Mouse (Mus musculus) monocyte, adult 2 months (primary cell): Measurements from ENCODE around the gene Tmem104.

Experiments used
- DNase-seq, 2 experiments: peaks; one replicate each; pipeline ENCODE4 v3.0.0; 2022; ENCODE audit warnings: low spot score in 2 of 2, low read depth in 1 of 2

Tmem104 gene

DNA sequence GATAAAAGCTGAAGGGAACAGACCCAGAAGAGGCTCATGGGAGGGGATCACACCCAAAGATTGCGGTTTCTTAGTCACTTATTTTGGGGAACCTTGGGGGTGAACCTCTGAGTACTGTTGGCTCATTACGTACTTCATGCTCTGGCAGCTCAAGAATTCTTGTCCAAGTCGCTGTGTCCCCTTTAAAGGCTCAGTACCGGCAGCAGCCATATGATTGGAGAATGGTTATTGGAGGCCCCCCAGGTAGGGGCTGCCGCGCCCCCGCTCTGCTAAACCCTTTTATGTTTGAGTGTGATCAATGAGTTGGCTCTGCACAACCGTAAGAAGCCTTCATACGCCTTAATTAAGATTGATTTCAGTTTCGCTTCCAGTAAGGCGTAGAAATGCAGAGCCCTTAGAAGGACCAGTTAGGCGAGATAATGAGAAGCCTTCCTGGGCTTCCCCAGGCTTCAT, 11.7 kb downstream of the Tmem104 start:
- peak; percentile 37 to 49 for DNase-seq

DNA sequence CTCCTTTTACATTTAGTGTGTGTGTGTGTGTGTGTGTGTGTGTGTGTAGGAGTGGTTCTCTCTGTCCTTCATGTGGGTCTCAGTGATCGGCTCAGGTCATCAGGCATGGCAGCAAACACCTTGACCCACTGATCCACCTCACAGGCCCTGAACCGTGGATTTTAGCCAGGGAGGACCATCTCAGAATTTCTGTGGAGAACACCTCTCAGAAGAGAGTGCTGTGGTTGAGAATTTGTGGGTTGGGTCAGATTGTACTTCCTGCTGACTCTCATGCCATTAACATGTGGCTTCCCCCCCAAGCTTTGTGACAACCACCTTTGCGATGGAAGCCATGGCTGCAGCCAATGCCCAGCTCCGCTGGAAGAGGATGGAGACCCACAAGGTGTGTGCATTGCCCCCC, 13.2 kb downstream of the Tmem104 start:
- DNase-seq = no peak

DNA sequence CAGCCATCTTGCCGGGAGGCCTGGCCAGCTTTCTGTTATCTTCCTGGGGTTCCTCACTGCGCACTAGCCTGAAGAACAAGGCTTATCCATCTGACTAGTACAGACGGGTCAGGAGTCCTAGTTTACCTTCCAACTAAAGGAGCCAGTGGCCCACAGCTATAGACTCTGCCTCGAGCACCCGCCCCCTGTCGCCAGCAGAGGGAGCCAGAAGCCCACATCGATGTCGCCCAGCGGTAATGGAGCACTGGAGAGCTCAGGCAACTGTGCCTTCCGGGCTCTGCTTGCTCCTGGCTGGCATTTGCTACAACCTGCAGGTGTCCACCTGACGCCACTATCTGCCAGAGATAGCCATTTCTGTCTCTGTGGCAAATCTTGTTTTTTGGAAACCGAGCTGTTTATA, 15.0 kb downstream of the Tmem104 start:
- peak in 1 of 2 experiments; percentile 64 for DNase-seq

GRCm38 (mm10) chr11:115202756-115203155, 15.5 kb downstream of the Tmem104 start:
- no peak for DNase-seq

DNA sequence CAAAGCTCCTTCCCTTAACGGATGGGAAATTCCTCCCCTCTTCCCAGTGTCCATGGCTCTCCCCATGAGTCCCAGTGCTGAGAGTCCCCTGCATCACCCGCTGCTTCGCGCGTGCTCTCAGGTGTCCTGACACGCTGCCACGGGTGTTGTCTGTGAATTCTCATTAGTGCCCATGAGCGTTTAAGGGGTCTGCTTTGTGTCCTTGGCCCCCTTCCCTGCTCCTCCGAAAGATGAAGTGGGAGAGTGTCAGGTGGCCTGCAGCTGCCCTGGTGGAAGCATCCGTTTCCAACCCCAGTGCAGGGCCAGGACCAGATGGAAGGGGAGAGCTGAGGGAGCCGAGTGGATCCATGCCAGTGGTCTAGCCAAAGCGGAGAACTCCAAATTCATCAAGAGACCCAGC, 20.8 kb downstream of the Tmem104 start:
- DNase-seq = no peak

DNA sequence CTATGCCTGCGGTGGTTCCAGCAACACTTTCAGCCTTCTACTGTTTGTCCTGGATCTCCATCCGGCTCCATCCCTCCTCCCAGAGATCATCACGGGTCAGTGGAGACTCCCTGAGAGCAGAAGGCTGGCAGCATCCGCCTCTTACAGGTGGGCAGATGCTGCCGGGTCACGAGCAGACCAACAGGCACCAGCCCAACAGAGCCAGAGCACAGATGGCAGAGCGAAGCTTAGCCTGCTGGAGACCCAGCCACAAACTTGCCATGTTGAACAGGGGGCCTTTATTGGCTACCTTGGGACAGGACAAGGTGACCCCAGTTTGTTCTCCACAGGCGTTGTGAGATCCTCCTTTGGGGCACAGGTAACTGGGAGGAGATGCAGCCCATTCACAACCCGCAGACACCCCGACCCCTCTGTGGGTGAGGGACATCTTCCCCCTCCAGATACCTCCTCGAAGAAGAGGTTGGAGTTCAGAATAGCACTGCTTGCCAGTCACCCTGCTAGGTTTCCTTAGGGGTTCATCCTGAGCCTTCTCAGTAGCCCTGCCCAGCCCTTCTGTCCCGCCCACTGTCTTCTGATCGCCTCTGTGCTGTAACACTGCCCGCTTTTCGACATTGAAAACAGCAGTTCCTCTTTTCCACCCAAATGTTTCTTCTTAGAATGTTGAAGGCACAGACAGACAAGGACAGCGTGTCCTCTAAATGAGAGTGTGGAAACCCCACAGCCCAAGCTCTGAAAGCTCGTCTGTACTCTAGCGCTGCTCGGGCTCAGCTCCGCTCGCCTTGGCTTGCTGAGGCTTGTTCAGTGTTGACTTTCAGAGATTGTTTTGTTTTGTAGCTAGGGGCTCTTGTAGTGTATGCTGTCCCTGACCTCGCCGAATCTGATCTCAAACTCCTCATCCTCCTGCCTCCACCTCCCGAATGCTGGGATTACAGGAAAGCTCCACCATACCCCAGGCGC, 21.8 kb downstream of the Tmem104 start:
- peak in 1 of 2 experiments; percentile 39 for DNase-seq

DNA sequence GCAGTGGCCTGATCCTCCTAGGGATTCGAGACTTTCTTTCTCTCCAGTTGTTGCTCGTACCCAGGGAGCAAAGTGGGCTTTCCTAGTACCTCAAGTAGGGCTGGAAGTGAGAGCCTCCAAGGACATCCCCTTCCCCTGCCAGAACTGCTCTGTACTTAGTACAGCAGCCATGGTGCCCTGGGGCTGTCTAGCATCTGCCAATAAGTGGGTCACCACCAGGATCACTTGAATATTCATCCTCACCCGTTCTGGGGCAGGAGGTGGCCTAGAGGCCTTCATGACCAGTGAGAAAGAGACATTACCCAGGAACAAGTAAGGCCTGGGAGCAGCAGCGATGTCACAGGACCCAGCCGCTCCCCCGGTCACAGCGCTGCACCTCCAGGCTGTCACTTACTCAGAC, 22.7 kb downstream of the Tmem104 start:
- no peak for DNase-seq

DNA sequence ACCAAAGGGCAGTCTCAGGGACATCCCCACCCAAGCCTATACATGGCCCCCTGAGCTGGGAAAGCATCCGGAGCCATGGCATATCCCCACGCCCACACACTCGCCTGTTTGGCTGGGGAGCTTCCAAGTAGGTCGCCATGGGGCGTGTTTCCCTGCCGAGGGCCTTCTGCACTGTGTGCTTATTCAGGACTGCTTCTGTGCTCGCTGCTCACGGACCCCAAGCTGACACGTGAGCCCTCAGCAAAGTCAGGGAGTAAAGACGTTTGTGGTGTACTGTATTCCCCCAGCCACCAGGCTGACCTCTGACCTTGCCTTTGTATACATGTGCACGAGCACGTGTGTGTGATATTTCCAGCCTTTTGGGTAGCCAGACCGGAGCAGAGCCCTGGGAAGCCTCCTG, 24.8 kb downstream of the Tmem104 start:
- no peak for DNase-seq

- DNase-seq = no peak
Observed at GRCm38 (mm10) chr11:115215123-115215522, 27.8 kb downstream of the Tmem104 start.

- DNase-seq = no peak
Observed at GRCm38 (mm10) chr11:115217439-115218410, 30.4 kb downstream of the Tmem104 start.

- peak in 1 of 2 experiments; percentile 24 for DNase-seq
Observed at GRCm38 (mm10) chr11:115219263-115219662, 32.0 kb downstream of the Tmem104 start.

GRCm38 (mm10) chr11:115219685-115220084, 32.4 kb downstream of the Tmem104 start:
- DNase-seq = no peak

- no peak for DNase-seq
Observed at GRCm38 (mm10) chr11:115222077-115222476, 34.8 kb downstream of the Tmem104 start.

- DNase-seq = no peak
Observed at GRCm38 (mm10) chr11:115222570-115222969, 35.3 kb downstream of the Tmem104 start.

DNA sequence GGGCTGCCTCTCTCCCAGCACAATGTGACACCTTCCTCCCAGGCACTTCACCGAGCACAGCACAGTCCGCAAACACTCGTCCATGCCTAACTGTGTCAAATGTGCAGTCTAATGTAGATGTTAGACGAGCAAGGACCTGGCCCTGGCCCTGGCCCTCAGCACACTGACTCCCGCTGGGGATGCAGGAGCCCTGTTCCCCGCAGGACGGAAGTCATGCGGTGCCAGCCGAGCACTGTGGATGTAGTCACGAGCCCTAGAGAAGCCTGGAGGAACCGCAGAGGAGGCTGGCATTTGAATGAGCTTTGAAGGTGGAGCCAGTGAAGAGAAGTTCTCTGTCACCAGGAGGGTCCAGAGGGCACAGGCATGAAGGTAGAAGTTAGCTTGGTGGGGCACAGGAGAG, 36.2 kb downstream of the Tmem104 start:
- no peak for DNase-seq

DNA sequence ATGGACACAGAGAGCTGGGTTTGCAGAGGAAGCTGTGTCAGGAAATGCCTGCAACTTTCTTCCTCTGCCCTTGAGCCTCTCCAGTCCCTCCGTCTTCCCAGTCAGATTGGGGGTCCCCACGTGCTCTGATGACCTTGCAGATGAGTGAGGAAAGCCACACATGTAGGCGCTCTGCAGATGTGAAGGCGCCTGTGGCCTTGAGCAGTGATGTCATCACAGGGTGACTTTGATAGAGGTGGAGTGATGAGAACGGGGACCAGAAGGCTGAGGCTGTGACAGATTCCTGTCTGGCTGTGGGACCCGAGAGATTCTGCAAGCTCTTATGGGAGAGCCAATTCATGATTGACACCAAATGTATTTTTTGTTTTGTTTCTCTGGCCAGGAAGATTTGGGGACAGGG, 36.6 kb downstream of the Tmem104 start:
- DNase-seq = no peak

GRCm38 (mm10) chr11:115224889-115225288, 37.6 kb downstream of the Tmem104 start:
- DNase-seq = no peak

- no peak for DNase-seq
Observed at GRCm38 (mm10) chr11:115225301-115225700, 38.0 kb downstream of the Tmem104 start.

GRCm38 (mm10) chr11:115226811-115227491, 39.7 kb downstream of the Tmem104 start:
- DNase-seq = no peak

DNA sequence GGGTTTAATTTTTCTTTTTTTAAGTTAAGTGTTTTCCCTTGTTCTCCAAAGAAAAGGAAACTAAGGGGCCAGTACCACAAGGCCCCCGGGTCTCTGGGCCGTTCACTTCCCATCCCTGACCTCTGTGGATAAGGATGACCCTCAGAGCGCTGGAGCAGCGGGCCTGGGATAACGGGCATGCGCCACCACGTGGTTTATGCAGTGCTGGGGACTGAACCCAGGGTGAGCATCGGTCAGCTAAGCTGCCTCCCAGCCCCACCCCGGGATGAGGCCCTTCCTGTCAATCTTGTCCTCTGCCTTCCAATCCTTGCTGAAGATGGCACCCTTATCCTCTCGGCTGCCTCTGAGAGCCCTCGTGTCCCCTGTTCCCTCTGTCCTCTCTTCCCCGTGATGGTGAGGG, 40.4 kb downstream of the Tmem104 start:
- no peak for DNase-seq

DNA sequence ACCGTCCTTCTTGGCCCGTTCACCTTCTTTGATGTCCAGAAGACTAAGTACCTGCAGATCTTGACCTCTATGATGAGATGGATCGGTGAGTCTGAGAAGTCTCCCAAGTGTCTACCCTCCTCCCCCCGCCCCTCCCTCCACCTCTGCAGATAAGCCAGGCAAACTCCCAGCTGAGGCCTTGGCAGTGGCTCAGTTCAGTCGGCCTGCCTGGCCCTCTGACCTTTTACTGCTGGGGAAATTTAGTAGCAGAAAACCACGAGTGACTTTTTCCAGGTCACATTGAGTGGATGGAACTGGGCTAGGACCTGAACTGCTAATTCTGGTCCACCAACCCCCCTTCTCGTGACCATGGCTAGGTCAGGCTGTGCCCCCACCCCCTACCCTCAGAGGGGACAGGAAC, 41.1 kb downstream of the Tmem104 start:
- no peak for DNase-seq
